Mouse (Mus musculus): ENCODE results near the gene Ift81. TPM values are rescaled to one million over a fixed set of nuclear protein-coding genes. Genes with fewer than 3 reads are reported as not detected.

Ift81 gene
- total RNA-seq, 1 experiment, result 7.4 TPM

GRCm38 (mm10) chr5:122508861-122509306 is 105.4 kb downstream of the Ift81 start:
- Histone ChIP-seq H3K4me3 (ENCODE audit: insufficient read depth in 1 of 2, low read depth in 1 of 2, low read length in 2 of 2, poor library complexity in 1 of 2, severe bottlenecking in 1 of 2) (no peak overlapping the region), H3K4me1 (ENCODE audit: control insufficient read depth in 2 of 2, insufficient read depth in 2 of 2, low read length in 2 of 2, poor library complexity in 1 of 2) (peaks cover 14 to 26% of the 10 kb centered on the region in 2 experiments), H3K9me3 (ENCODE audit: control insufficient read depth, insufficient read depth, low read depth, low read length) (no peaks in the 10 kb centered on the region), H3K36me3 (ENCODE audit: control insufficient read depth, insufficient read depth, low read length, poor library complexity, severe bottlenecking) (no peaks in the 10 kb centered on the region), H3K27ac (ENCODE audit: insufficient read depth, low read depth, low read length, poor library complexity, severe bottlenecking) (no peak overlapping the region; the same call in 1 of the 2 replicates), H3K9ac (ENCODE audit: insufficient read depth, low read depth, low read length, poor library complexity, severe bottlenecking) (no peak overlapping the region)
- TF ChIP-seq HCFC1 (IDR thresholded peaks at IDR 0.05; ENCODE audit: borderline replicate concordance, insufficient read depth, low read length) (no peak), CHD2 (IDR thresholded peaks at IDR 0.05; ENCODE audit: low read depth, low read length) (no peak), ZC3H11A (IDR thresholded peaks at IDR 0.05; ENCODE audit: borderline replicate concordance, low read depth, low read length) (no peak), MAFK (IDR thresholded peaks at IDR 0.05; ENCODE audit: insufficient read depth, low read depth, low read length) (no peak), ZNF384 (IDR thresholded peaks at IDR 0.05; ENCODE audit: low read depth, low read length) (no peak)
- DNase-seq (ENCODE audit: low read depth, low spot score), result no peak
- in situ Hi-C loops (cut with MboI; ENCODE audit: low sequenced_read_pairs in 2 of 2, unreplicated experiment in 2 of 2), result no loop called here

GRCm38 (mm10) chr5:122507396-122507795 is 106.9 kb downstream of the Ift81 start:
- no peaks in the 10 kb centered on the region for H3K9me3 ChIP-seq (ENCODE audit: control insufficient read depth, insufficient read depth, low read depth, low read length)
- in situ Hi-C loops (cut with MboI; ENCODE audit: low sequenced_read_pairs in 2 of 2, unreplicated experiment in 2 of 2), result no loop called here
- no peak for TF ChIP-seq MAFK (IDR thresholded peaks at IDR 0.05; ENCODE audit: insufficient read depth, low read depth, low read length)
- TF ChIP-seq HCFC1 (IDR thresholded peaks at IDR 0.05; ENCODE audit: borderline replicate concordance, insufficient read depth, low read length), result no peak
- TF ChIP-seq ZC3H11A (IDR thresholded peaks at IDR 0.05; ENCODE audit: borderline replicate concordance, low read depth, low read length), result no peak
- TF ChIP-seq CHD2 (IDR thresholded peaks at IDR 0.05; ENCODE audit: low read depth, low read length), result no peak
- TF ChIP-seq ZNF384 (IDR thresholded peaks at IDR 0.05; ENCODE audit: low read depth, low read length), result no peak
- H3K36me3 ChIP-seq (ENCODE audit: control insufficient read depth, insufficient read depth, low read length, poor library complexity, severe bottlenecking), result no peaks in the 10 kb centered on the region
- no peak overlapping the region for H3K4me3 ChIP-seq (ENCODE audit: insufficient read depth in 1 of 2, low read depth in 1 of 2, low read length in 2 of 2, poor library complexity in 1 of 2, severe bottlenecking in 1 of 2)
- no peak overlapping the region for H3K9ac ChIP-seq (ENCODE audit: insufficient read depth, low read depth, low read length, poor library complexity, severe bottlenecking)
- peaks cover 14 to 25% of the 10 kb centered on the region in 2 experiments for H3K4me1 ChIP-seq (ENCODE audit: control insufficient read depth in 2 of 2, insufficient read depth in 2 of 2, low read length in 2 of 2, poor library complexity in 1 of 2)
- H3K27ac ChIP-seq (ENCODE audit: insufficient read depth, low read depth, low read length, poor library complexity, severe bottlenecking), result no peak overlapping the region
- no peak for DNase-seq (ENCODE audit: low read depth, low spot score)

- TF ChIP-seq HCFC1 (IDR thresholded peaks at IDR 0.05; ENCODE audit: borderline replicate concordance, insufficient read depth, low read length) (no peak), MAFK (IDR thresholded peaks at IDR 0.05; ENCODE audit: insufficient read depth, low read depth, low read length) (no peak), ZC3H11A (IDR thresholded peaks at IDR 0.05; ENCODE audit: borderline replicate concordance, low read depth, low read length) (no peak), ZNF384 (IDR thresholded peaks at IDR 0.05; ENCODE audit: low read depth, low read length) (no peak), CHD2 (IDR thresholded peaks at IDR 0.05; ENCODE audit: low read depth, low read length) (no peak)
- H3K9ac ChIP-seq (ENCODE audit: insufficient read depth, low read depth, low read length, poor library complexity, severe bottlenecking), result no peak overlapping the region
- no peak for DNase-seq (ENCODE audit: low read depth, low spot score)
- no peaks in the 10 kb centered on the region for H3K9me3 ChIP-seq (ENCODE audit: control insufficient read depth, insufficient read depth, low read depth, low read length)
- H3K4me1 ChIP-seq (ENCODE audit: control insufficient read depth in 2 of 2, insufficient read depth in 2 of 2, low read length in 2 of 2, poor library complexity in 1 of 2), result peaks cover 6 to 20% of the 10 kb centered on the region in 2 experiments
- H3K4me3 ChIP-seq (ENCODE audit: insufficient read depth in 1 of 2, low read depth in 1 of 2, low read length in 2 of 2, poor library complexity in 1 of 2, severe bottlenecking in 1 of 2), result no peak overlapping the region
- in situ Hi-C loops (cut with MboI; ENCODE audit: low sequenced_read_pairs in 2 of 2, unreplicated experiment in 2 of 2), result no loop called here
- H3K36me3 ChIP-seq (ENCODE audit: control insufficient read depth, insufficient read depth, low read length, poor library complexity, severe bottlenecking), result no peaks in the 10 kb centered on the region
- H3K27ac ChIP-seq (ENCODE audit: insufficient read depth, low read depth, low read length, poor library complexity, severe bottlenecking), result no peak overlapping the region
Observed at GRCm38 (mm10) chr5:122506462-122506861, 107.9 kb downstream of the Ift81 start.

- no peaks in the 10 kb centered on the region for H3K36me3 ChIP-seq (ENCODE audit: control insufficient read depth, insufficient read depth, low read length, poor library complexity, severe bottlenecking)
- TF ChIP-seq ZC3H11A (IDR thresholded peaks at IDR 0.05; ENCODE audit: borderline replicate concordance, low read depth, low read length) (no peak), MAFK (IDR thresholded peaks at IDR 0.05; ENCODE audit: insufficient read depth, low read depth, low read length) (no peak), ZNF384 (IDR thresholded peaks at IDR 0.05; ENCODE audit: low read depth, low read length) (no peak), CHD2 (IDR thresholded peaks at IDR 0.05; ENCODE audit: low read depth, low read length) (no peak), HCFC1 (IDR thresholded peaks at IDR 0.05; ENCODE audit: borderline replicate concordance, insufficient read depth, low read length) (no peak)
Observed at GRCm38 (mm10) chr5:122505554-122505953, 108.8 kb downstream of the Ift81 start.

More at GRCm38 (mm10) chr5:122505554-122505953, 108.8 kb downstream of the Ift81 start:
- in situ Hi-C loops (cut with MboI; ENCODE audit: low sequenced_read_pairs in 2 of 2, unreplicated experiment in 2 of 2), result no loop called here
- H3K9ac ChIP-seq (ENCODE audit: insufficient read depth, low read depth, low read length, poor library complexity, severe bottlenecking), result no peak overlapping the region
- DNase-seq (ENCODE audit: low read depth, low spot score), result no peak
- H3K4me3 ChIP-seq (ENCODE audit: insufficient read depth in 1 of 2, low read depth in 1 of 2, low read length in 2 of 2, poor library complexity in 1 of 2, severe bottlenecking in 1 of 2), result no peak overlapping the region
- H3K4me1 ChIP-seq (ENCODE audit: control insufficient read depth in 2 of 2, insufficient read depth in 2 of 2, low read length in 2 of 2, poor library complexity in 1 of 2), result peaks cover 6 to 12% of the 10 kb centered on the region in 2 experiments
- H3K27ac ChIP-seq (ENCODE audit: insufficient read depth, low read depth, low read length, poor library complexity, severe bottlenecking), result no peak overlapping the region
- H3K9me3 ChIP-seq (ENCODE audit: control insufficient read depth, insufficient read depth, low read depth, low read length), result no peaks in the 10 kb centered on the region
